Mouse (Mus musculus) lung, postnatal 4 days (tissue): ENCODE measurements at regions not wholly inside any gene's neighbourhood (a gene's known extent, or its start where the extent isn't known, plus 50 kb on each side); places are given as distances from the start of the nearest gene placed in this dataset.
A peak's percentile ranks its signal among the peaks of the same experiment; 100 is the strongest.
"Not testable (repeated sequence)": the region's sequence is repeated elsewhere in the genome, so short reads cannot be mapped to it uniquely, and the experiment has no call there.

ENCODE experiments used
- DNase-seq, 2 experiments: peaks; one replicate each; pipeline ENCODE4 v3.0.0; 2021

- no peak for DNase-seq
Measured at GRCm38 (mm10) chr3:49686182-49686895, 70.8 kb downstream of the Pcdh18 start.

- DNase-seq, result no peak
Measured at GRCm38 (mm10) chr3:49674921-49675320, 82.2 kb downstream of the Pcdh18 start.

GRCm38 (mm10) chr3:49672685-49673184 is 84.4 kb downstream of the Pcdh18 start:
- DNase-seq, result no peak

- no peak for DNase-seq
Measured at GRCm38 (mm10) chr3:49667543-49668338, 89.4 kb downstream of the Pcdh18 start.

- DNase-seq, result no peak
Measured at GRCm38 (mm10) chr3:49666516-49666915, 90.6 kb downstream of the Pcdh18 start.

GRCm38 (mm10) chr3:49648895-49649175 is 108.3 kb downstream of the Pcdh18 start:
- DNase-seq, result no peak

GRCm38 (mm10) chr3:49648040-49648894 is 108.9 kb downstream of the Pcdh18 start:
- peak in 1 of 2 experiments; percentile 17 for DNase-seq

- DNase-seq, result no peak
Measured at GRCm38 (mm10) chr3:49644993-49645392, 112.1 kb downstream of the Pcdh18 start.

GRCm38 (mm10) chr3:49643871-49644270 is 113.3 kb downstream of the Pcdh18 start:
- peak in 1 of 2 experiments; percentile 16 for DNase-seq

GRCm38 (mm10) chr3:49641966-49642758 is 115.0 kb downstream of the Pcdh18 start:
- DNase-seq, result peak; percentile 40 to 52

GRCm38 (mm10) chr3:49641411-49641810 is 115.7 kb downstream of the Pcdh18 start:
- DNase-seq, result no peak

GRCm38 (mm10) chr3:49638601-49639000 is 118.5 kb downstream of the Pcdh18 start:
- DNase-seq, result no peak

- DNase-seq, result no peak
Measured at GRCm38 (mm10) chr3:49636676-49637075, 120.4 kb downstream of the Pcdh18 start.

GRCm38 (mm10) chr3:49592706-49593451 is 164.2 kb downstream of the Pcdh18 start:
- DNase-seq, result no peak

GRCm38 (mm10) chr3:49590234-49590633 is 166.9 kb downstream of the Pcdh18 start:
- DNase-seq, result no peak

- DNase-seq, result no peak
Measured at GRCm38 (mm10) chr3:49586531-49587168, 170.5 kb downstream of the Pcdh18 start.

- not testable (repeated sequence) for DNase-seq
Measured at GRCm38 (mm10) chr3:49585962-49586361, 171.2 kb downstream of the Pcdh18 start.

GRCm38 (mm10) chr3:49566769-49567729 is 190.1 kb downstream of the Pcdh18 start:
- DNase-seq, result no peak

- DNase-seq, result no peak
Measured at GRCm38 (mm10) chr3:49527642-49528041, 229.5 kb downstream of the Pcdh18 start.

GRCm38 (mm10) chr3:49520088-49520487 is 237.0 kb downstream of the Pcdh18 start:
- no peak for DNase-seq
